Comparison of ENCODE assay signal across 10 mouse cellular contexts in the genomic region with DNA sequence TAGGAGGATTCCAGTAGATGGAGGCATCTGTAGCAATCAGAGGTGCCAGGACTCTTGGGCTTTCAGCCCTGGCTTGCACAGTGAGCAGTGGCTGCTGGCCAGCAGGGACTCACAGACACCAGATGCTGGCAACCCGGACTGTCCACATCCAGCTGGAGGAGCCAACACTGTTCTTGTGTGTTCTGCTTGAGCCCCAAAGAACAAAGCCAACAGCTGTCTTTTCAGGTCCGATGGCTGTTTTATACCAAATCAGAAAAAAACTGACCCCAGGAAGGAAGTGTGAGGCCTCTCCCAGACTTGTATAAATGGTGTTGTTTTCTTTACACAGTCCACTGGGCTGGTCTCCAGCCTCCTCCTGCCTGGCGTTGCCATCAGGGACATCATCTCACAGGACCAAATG.
DNase-seq lines count a peak whose midpoint lies in the region; ATAC-seq and TF ChIP-seq lines count a peak whose summit lies in the region.
"Had no signal": no experiment of that assay in that cellular context is flagged by ENCODE, and none has a peak within 500 bp of the region (broad histone marks: within the 10 kb centered on the region; RNA-seq: fewer than 3 reads in every experiment).

No protein-coding gene starts in this region.

- intact Hi-C loops in heart, postnatal 14 days (cut with DNase I): no loop called here

- TF ChIP-seq POLR2A in kidney, adult 2 months (IDR thresholded peaks at IDR 0.05; ENCODE audit: low read depth, low read length): no peak

- H3K4me2 ChIP-seq in midbrain, embryonic 11.5 days: no peak overlapping the region
- H3K4me2 ChIP-seq: limb, embryonic 15.5 days had no signal

- peak; percentile 48 for DNase-seq in kidney, adult 2 months
- DNase-seq in kidney, adult 11 months: no peak
- DNase-seq in fibroblast of lung, adult 2 months (ENCODE audit: low read depth): peak; percentile 17
- DNase-seq in heart, postnatal 14 days: peak; percentile 51 to 73
- peak; percentile 29 to 75 for DNase-seq in lung, postnatal 4 days
- DNase-seq in hindbrain, embryonic 10.5 days (ENCODE audit: low spot score): no peak
- DNase-seq in embryo, embryonic 9.5 days (ENCODE audit: extremely low spot score): no peak
- no peak for DNase-seq in midbrain, embryonic 11.5 days (ENCODE audit: low spot score, missing footprints)
- DNase-seq: cerebellum, adult 18-20 months had no signal

- no peak overlapping the region for H3K27ac ChIP-seq in kidney, adult 2 months (ENCODE audit: insufficient read depth, low read depth, low read length)
- H3K27ac ChIP-seq in hindbrain, embryonic 10.5 days: no peak overlapping the region
- H3K27ac ChIP-seq in midbrain, embryonic 11.5 days (ENCODE audit: low read depth, low read length): no peak overlapping the region
- H3K27ac ChIP-seq: limb, embryonic 15.5 days had no signal

- no peak overlapping the region for H3K9ac ChIP-seq in midbrain, embryonic 11.5 days (ENCODE audit: low read length)
- H3K9ac ChIP-seq: limb, embryonic 15.5 days had no signal

- no peaks in the 10 kb centered on the region for H3K9me3 ChIP-seq in hindbrain, embryonic 10.5 days
- no peaks in the 10 kb centered on the region for H3K9me3 ChIP-seq in midbrain, embryonic 11.5 days (ENCODE audit: control insufficient read depth, low read length)
- H3K9me3 ChIP-seq: limb, embryonic 15.5 days had no signal

- H3K4me1 ChIP-seq in kidney, adult 2 months (ENCODE audit: control insufficient read depth, insufficient read depth, low read length): peaks cover 6% of the 10 kb centered on the region
- H3K4me1 ChIP-seq in hindbrain, embryonic 10.5 days (replicated peaks): no peaks in the 10 kb centered on the region
- H3K4me1 ChIP-seq in midbrain, embryonic 11.5 days (ENCODE audit: control insufficient read depth, insufficient read depth, low read length): no peaks in the 10 kb centered on the region; the same call in 1 of the 2 replicates
- H3K4me1 ChIP-seq: limb, embryonic 15.5 days had no signal

- ATAC-seq in midbrain, embryonic 11.5 days (ENCODE audit: low FRiP score): no peak

- H3K27me3 ChIP-seq in kidney, adult 2 months (replicated peaks; ENCODE audit: control insufficient read depth, insufficient read depth, low read length): no peaks in the 10 kb centered on the region
- H3K27me3 ChIP-seq in hindbrain, embryonic 10.5 days (ENCODE audit: insufficient read depth, poor library complexity, severe bottlenecking): no peaks in the 10 kb centered on the region
- H3K27me3 ChIP-seq in midbrain, embryonic 11.5 days (ENCODE audit: control insufficient read depth, insufficient read depth, low read length): no peaks in the 10 kb centered on the region
- H3K27me3 ChIP-seq: limb, embryonic 15.5 days had no signal

- WGBS in kidney, adult 2 months: 16% methylated on average over 3 of the region's 3 CpGs
- 71% methylated on average over 3 of the region's 3 CpGs for WGBS in hindbrain, embryonic 10.5 days
- 83% methylated on average over 3 of the region's 3 CpGs for WGBS in midbrain, embryonic 11.5 days

- no peak for TF ChIP-seq CTCF in kidney, adult 2 months (conservative IDR thresholded peaks at IDR 0.05; ENCODE audit: insufficient read depth, insufficient read length, low read depth, low read length)

- H3K4me3 ChIP-seq in kidney, adult 2 months (ENCODE audit: insufficient read depth, low read depth, low read length): no peak overlapping the region
- H3K4me3 ChIP-seq in hindbrain, embryonic 10.5 days: no peak overlapping the region
- no peak overlapping the region for H3K4me3 ChIP-seq in midbrain, embryonic 11.5 days (ENCODE audit: low read depth, low read length)
- H3K4me3 ChIP-seq: limb, embryonic 15.5 days had no signal

- no peaks in the 10 kb centered on the region for H3K36me3 ChIP-seq in kidney, adult 2 months (ENCODE audit: control insufficient read depth, insufficient read depth, low read length)
- H3K36me3 ChIP-seq in hindbrain, embryonic 10.5 days: no peaks in the 10 kb centered on the region
- no peaks in the 10 kb centered on the region for H3K36me3 ChIP-seq in midbrain, embryonic 11.5 days (ENCODE audit: control insufficient read depth, insufficient read depth, low read length)
- H3K36me3 ChIP-seq: limb, embryonic 15.5 days had no signal

Comparison
In these comparisons a context has a peak if more than half of its experiments do, and no peak if none do; other contexts are left out.
1. DNase-seq: peak in kidney, adult 2 months (single experiment), fibroblast of lung, adult 2 months (single experiment), heart, postnatal 14 days (2 of 2) and lung, postnatal 4 days (2 of 2); none in kidney, adult 11 months (single experiment), hindbrain, embryonic 10.5 days (single experiment), embryo, embryonic 9.5 days (single experiment) and midbrain, embryonic 11.5 days (single experiment).